Mouse (Mus musculus) brain, embryonic 14.5 days (tissue): ENCODE results near the gene Miga2.

Experiments
- CTCF ChIP-seq: fragments of 200-500 bp; IDR thresholded peaks from 2 replicates; pipeline ENCODE4 v1.5.1; 2012; ENCODE audit warnings: inconsistent platforms, mild to moderate bottlenecking, moderate library complexity, borderline replicate concordance; ENCODE audit not compliant: insufficient read depth, insufficient read length; ENCODE audit errors: extremely low read depth
- POLR2A ChIP-seq: fragments of 200-500 bp; IDR thresholded peaks from 2 replicates; pipeline ENCODE4 v1.6.1; 2012; ENCODE audit warnings: mild to moderate bottlenecking, inconsistent platforms, borderline replicate concordance; ENCODE audit not compliant: poor library complexity, insufficient read depth, insufficient read length, severe bottlenecking; ENCODE audit errors: extremely low read depth

GRCm38 (mm10) chr2:30392114-30392576, 28.1 kb downstream of the Miga2 start, which contains the start of gene Dolpp1:
- no peak for TF ChIP-seq CTCF
- TF ChIP-seq POLR2A, result no peak; the same call in 1 of the 2 replicates
